Mouse (Mus musculus) limb, embryonic 14.5 days (tissue): ENCODE results near the gene Frmpd2. TPM values are rescaled to one million over a fixed set of nuclear protein-coding genes. Genes with fewer than 3 reads are reported as not detected.

Source experiments
- ATAC-seq: fragments of 200-750 bp; cut with Nextera tagmentation; 2 replicates; pipeline ENCODE4 v1.8.0; 2017; ENCODE audit warnings: low read depth, moderate number of reproducible peaks, moderate TSS enrichment; ENCODE audit not compliant: low FRiP score
- DNase-seq: peaks from one replicate; pipeline ENCODE4 v3.0.0-alpha.2; 2015; ENCODE audit warnings: low spot score
- H3K27ac ChIP-seq: fragments of 300-500 bp; sonication (generic); replicated peaks from 2 replicates; pipeline ENCODE4 v1.5.1; 2014; ENCODE audit warnings: low read depth, mild to moderate bottlenecking, low read length, moderate library complexity, mixed read lengths
- H3K27me3 ChIP-seq: fragments of 300-500 bp; sonication (generic); 2 replicates; pipeline ENCODE4 v1.6.1; 2014; ENCODE audit warnings: low read length, mixed read lengths; ENCODE audit not compliant: control insufficient read depth, insufficient read depth
- H3K36me3 ChIP-seq: fragments of 300-500 bp; sonication (generic); 2 replicates; pipeline ENCODE4 v1.6.1; 2014; ENCODE audit warnings: mild to moderate bottlenecking, low read length, moderate library complexity, mixed read lengths; ENCODE audit not compliant: control insufficient read depth, insufficient read depth
- H3K4me1 ChIP-seq: fragments of 300-500 bp; sonication (generic); 2 replicates; pipeline ENCODE4 v1.6.1; 2014; ENCODE audit warnings: antibody characterized with exemption, low read length, mixed read lengths; ENCODE audit not compliant: control insufficient read depth, insufficient read depth
- H3K4me2 ChIP-seq: fragments of 300-500 bp; sonication (generic); replicated peaks from 2 replicates; pipeline ENCODE4 v1.6.1; 2014; ENCODE audit warnings: low read depth, mild to moderate bottlenecking, low read length, moderate library complexity; ENCODE audit not compliant: severe bottlenecking
- H3K4me3 ChIP-seq: fragments of 300-500 bp; sonication (generic); replicated peaks from 2 replicates; pipeline ENCODE4 v1.5.1; 2014; ENCODE audit warnings: low read length
- H3K9ac ChIP-seq: fragments of 300-500 bp; sonication (generic); 2 replicates; pipeline ENCODE4 v1.6.1; 2014; ENCODE audit warnings: mild to moderate bottlenecking, low read depth, low read length, moderate library complexity; ENCODE audit not compliant: severe bottlenecking
- H3K9me3 ChIP-seq: fragments of 300-500 bp; sonication (generic); 2 replicates; pipeline ENCODE4 v1.6.1; 2016; ENCODE audit warnings: low read length; ENCODE audit not compliant: control insufficient read depth
- POLR2A ChIP-seq: fragments of 200-500 bp; IDR thresholded peaks from 2 replicates; pipeline ENCODE4 v1.8.0; 2012; ENCODE audit warnings: inconsistent platforms, mild to moderate bottlenecking, moderate library complexity, borderline replicate concordance; ENCODE audit not compliant: insufficient read depth, insufficient read length; ENCODE audit errors: extremely low read depth
- WGBS: fragments of 180-500 bp; shearing (Covaris S2); extraction: QIAGEN DNeasy Blood & Tissue Kit; methylation state at CpG from one replicate; pipeline ENCODE4 v1.1.7; 2014; 5-methylcytosine and 5-hydroxymethylcytosine counted together
- polyA plus RNA-seq, 2 experiments: library from polyadenylated mRNA; depleted of rRNA in 1 of 2; stranded (reverse) in 1 of 2; unstranded in 1 of 2; fragments of >200 nt; fragmentation: Nextera tagmentation in 1 of 2; extraction: Ambion mirVana in 1 of 2; gene quantifications; 2 replicates each; pipeline versions ENCODE4 v1.2.1 to v1.2.3; 2012 to 2014

Gene Frmpd2
- polyA plus RNA-seq, 2 experiments, result 0.01 TPM; not detected in 1

GRCm38 (mm10) chr14:33525272-33525983, 53.9 kb downstream of the Frmpd2 start:
- 65% methylated on average over 12 of the region's 12 CpGs for WGBS
- Histone ChIP-seq H3K4me1 (no peaks in the 10 kb centered on the region), H3K36me3 (no peaks in the 10 kb centered on the region), H3K9ac (no peak overlapping the region), H3K4me2 (no peak overlapping the region), H3K27ac (no peak overlapping the region), H3K9me3 (no peaks in the 10 kb centered on the region), H3K4me3 (no peak overlapping the region), H3K27me3 (no peaks in the 10 kb centered on the region)
- TF ChIP-seq POLR2A, result no peak
- ATAC-seq (no peak), DNase-seq (no peak)

GRCm38 (mm10) chr14:33526621-33527020, 55.1 kb downstream of the Frmpd2 start:
- no peak for DNase-seq
- no peak for ATAC-seq
- Histone ChIP-seq H3K9me3 (no peaks in the 10 kb centered on the region), H3K4me2 (no peak overlapping the region), H3K36me3 (no peaks in the 10 kb centered on the region), H3K27me3 (no peaks in the 10 kb centered on the region), H3K27ac (no peak overlapping the region), H3K4me1 (no peaks in the 10 kb centered on the region), H3K4me3 (no peak overlapping the region), H3K9ac (no peak overlapping the region)
- no peak for TF ChIP-seq POLR2A
- WGBS, result 56% methylated on average over 2 of the region's 2 CpGs

GRCm38 (mm10) chr14:33527938-33528337, 56.4 kb downstream of the Frmpd2 start:
- Histone ChIP-seq H3K27ac (no peak overlapping the region), H3K4me1 (no peaks in the 10 kb centered on the region), H3K36me3 (no peaks in the 10 kb centered on the region), H3K4me3 (no peak overlapping the region), H3K9ac (no peak overlapping the region), H3K4me2 (no peak overlapping the region), H3K9me3 (no peaks in the 10 kb centered on the region), H3K27me3 (no peaks in the 10 kb centered on the region)
- no peak for DNase-seq
- WGBS, result 66% methylated on average over 3 of the region's 3 CpGs
- no peak for ATAC-seq
- TF ChIP-seq POLR2A, result no peak

GRCm38 (mm10) chr14:33531331-33531912, 59.9 kb downstream of the Frmpd2 start:
- Histone ChIP-seq H3K36me3 (no peaks in the 10 kb centered on the region), H3K4me3 (no peak overlapping the region), H3K9ac (no peak overlapping the region), H3K4me2 (no peak overlapping the region), H3K27ac (no peak overlapping the region), H3K9me3 (no peaks in the 10 kb centered on the region), H3K27me3 (no peaks in the 10 kb centered on the region), H3K4me1 (no peaks in the 10 kb centered on the region)
- no peak for TF ChIP-seq POLR2A
- WGBS, result 80% methylated on average over 8 of the region's 8 CpGs
- DNase-seq (no peak), ATAC-seq (no peak)

- Histone ChIP-seq H3K27me3 (no peaks in the 10 kb centered on the region), H3K4me3 (no peak overlapping the region), H3K27ac (no peak overlapping the region), H3K9me3 (0 out of 2 replicates have a peak, but pooled peaks cover 7% of the 10 kb centered on the region), H3K4me2 (no peak overlapping the region), H3K36me3 (no peaks in the 10 kb centered on the region), H3K9ac (no peak overlapping the region), H3K4me1 (no peaks in the 10 kb centered on the region)
- 79% methylated on average over 5 of the region's 5 CpGs for WGBS
- DNase-seq (no peak), ATAC-seq (no peak)
- no peak for TF ChIP-seq POLR2A
These were observed 61.3 kb downstream of the Frmpd2 start for GRCm38 (mm10) chr14:33532792-33533191.
